Mouse (Mus musculus): ENCODE measurements at regions not wholly inside any gene's neighbourhood (a gene's known extent, or its start where the extent isn't known, plus 50 kb on each side); places are given as distances from the start of the nearest gene placed in this dataset.

DNA sequence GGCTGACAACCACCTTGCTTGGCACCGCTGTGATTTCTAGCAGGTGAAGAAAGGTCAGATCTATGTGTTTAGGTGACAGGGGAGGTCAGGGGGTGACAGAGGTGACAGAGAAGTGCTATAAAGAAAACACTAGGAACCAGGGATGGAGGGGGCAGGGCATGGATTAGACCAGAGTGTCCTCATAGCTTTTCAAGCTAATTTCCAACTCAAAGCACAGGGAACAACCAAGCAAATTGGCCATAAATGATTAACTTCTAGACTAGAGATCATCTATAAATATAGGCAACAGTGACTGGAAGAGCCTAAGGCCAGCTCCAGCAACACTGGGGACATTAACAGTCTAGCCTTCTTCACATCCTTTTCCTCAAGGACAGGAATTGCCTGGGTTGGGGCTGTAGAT is 72.9 kb upstream of the Dapk1 start:
- no peak for TF ChIP-seq POLR2A (IDR thresholded peaks at IDR 0.05; ENCODE audit: extremely low read depth, insufficient read depth, low read length)
- no peak for TF ChIP-seq CTCF (IDR thresholded peaks at IDR 0.05; ENCODE audit: low read depth, low read length)

Data from liver, adult 2 months (tissue).